Mouse (Mus musculus): ENCODE results near the gene Gm4969. TPM values are rescaled to one million over a fixed set of nuclear protein-coding genes. Genes with fewer than 3 reads are reported as not detected.

Gm4969 gene
- 0.11 and 0.14 TPM in 2 replicates for polyA plus RNA-seq (2012; rRNA removed)

DNA sequence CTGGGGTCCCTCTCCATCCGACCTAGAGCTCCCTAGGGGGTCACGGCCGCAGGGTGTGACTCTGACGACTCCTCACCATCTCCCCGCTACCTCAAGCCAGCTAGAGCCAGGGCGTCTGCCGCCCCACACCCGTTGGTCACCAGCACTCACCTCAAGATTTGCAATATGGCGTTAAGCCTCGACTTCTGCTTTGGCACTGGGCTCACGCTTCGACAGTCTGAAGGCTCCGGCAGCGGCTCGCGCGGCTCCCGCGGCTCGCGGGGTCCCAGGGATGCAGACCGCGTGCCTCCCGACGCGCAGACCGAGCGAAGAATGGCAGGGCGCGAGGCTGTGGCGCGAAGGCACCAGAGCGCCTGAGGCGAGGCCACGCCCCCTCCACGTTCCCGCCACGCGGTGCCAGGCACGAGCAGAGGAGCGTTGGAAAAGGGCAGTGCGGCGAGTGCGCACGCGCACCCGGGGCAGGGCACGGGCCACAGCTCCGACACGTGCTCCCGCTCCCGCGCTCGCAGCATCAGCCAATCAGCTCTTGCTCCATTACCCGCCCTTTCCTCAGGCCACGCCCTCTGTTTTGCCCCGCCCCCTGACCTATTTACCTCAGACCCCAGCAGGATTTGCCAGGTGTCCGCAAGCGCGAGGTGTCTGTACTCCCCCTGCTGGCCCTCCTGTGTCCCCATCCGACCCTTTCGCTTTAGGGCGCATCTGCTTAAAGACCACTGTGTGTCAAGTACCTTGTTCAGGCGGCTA, at the start of gene Gm4969:
Gm4969 (minus strand) TSS at position 341 of the 744 bp plus-strand sequence.

DNA sequence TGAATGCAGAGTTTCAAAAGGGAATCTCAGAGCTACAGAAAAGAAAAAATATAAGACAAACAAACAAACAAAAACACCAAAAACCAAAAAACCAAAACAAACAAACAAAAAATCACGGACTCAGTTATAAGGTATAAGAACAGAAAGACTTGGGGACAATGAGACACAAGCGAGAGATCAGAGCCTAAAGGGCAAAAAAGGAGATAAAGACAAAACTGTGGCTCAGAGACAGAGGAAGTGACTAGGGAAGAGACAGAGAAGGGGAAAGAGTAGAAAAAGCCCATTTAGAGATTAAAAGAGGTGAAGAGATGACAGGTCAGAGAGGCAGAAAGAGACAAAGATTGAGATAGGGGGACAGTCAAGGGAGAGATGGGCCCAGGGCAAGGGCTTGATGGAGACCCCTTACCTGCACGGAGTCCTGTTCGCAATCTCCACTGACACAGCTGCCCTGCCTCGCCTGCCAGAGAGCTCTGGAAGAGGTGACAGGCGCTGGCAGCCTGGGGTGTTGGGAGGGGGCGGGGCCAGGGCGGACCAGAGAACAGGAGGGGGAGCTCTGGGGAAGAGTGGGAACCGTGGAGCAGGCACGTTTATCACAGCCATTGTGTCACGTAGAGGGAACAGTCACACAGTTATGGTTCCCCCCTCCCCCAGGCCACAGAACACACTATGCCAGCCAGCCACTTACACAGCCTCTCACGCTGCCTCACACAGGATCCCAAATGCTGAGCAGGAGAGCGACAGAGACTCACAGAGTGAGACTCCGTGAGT, 47.7 kb upstream of the Gm4969 start, which contains the start of gene Gipr:
Gipr (minus strand) TSS at position 472 of the 768 bp plus-strand sequence.

DNA sequence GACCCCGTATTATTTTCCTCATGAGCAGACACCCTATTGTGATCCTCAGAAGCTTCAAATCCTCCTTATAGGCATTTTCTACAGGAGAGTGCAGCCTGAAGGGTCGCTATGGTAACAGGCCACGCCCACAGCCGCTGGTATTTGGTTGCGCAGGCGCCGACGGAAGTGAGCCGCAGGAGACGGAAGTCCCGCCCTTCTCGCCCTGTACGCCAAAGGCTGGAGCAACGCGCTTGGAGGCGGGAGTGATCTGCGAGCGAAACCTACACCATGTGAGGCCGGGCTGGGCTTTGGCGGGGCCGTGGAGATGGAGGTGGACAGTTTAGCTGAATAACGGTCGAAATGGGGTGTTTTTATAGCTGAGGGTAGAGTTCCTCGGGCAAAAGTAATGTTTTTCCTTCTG, 31.5 kb upstream of the Gm4969 start, which contains the start of gene Snrpd2:
Snrpd2 (plus strand) TSS at position 97 of the 400 bp plus-strand sequence.

DNA sequence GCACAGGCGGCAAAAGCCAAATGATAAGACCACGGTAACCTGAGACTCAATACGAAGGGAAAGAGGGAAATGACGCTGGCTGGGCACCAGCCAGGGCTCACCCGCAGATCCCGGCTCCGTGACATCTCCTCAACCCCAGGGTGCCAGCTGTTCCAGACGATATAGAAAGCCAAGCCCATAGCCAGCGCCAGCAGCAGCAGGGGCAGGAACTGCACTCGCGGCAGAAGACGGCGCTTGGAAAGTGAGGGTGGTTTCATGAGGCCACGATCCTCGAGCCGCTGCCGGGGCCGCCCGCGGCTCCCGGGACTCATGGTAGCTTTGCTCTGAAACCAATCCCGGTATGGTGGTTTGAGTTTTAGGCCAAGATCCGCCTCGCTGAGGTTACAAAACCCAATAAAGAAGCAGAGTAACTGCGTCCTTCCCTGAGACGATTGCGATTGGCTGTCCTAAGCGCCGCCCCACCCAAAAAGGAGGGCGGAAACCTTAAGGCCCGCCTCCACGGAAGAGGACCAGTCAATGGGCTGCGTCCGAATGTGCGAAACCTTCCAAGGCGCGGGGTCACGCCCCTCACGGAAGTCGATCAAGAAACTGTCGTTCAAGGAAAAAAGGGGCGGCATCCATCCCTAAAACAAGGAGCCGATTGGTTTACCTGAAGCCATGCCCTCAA, 30.8 kb upstream of the Gm4969 start, which contains the start of gene Qpctl:
Qpctl (minus strand) TSS at position 417 of the 667 bp plus-strand sequence.

DNA sequence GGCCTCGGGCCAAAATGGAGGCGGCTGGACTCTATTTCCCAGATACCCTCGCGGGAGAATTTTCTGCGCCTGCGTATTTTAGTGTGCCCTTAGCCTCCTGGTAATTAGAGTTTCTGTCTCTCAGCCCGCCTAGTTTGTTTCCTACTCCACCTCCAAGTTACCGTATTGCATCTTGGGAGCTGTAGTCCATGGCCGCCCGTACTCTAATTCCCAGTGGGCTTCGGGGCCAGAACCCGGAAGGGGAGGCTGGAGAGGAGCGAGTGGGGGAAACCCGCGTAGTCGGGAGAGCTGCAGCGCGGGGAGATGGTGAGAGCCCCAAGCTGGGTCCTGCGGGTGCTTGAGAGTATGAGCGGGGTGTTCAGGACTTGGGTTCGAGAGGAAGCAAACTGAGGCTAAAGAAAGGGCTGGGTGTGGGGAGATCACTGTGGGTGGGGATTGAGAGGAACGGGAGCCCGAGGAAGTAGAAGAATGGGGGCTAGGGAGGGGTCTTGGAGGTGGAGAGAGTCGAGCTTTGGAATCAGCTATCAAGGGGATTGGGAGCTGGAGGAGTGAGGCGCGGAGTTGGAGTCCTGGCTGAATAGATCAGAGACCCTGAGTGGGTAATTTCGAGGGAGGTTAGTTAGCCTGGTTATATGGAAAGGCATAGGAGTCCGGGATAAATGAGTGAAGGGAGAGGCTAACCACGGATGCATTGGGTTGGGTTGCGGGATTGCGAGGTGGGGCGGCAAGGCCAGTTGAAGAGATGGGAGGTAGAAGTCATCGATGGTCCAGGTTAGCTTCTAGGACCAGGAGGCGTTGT, 1.7 kb upstream of the Gm4969 start, which contains the start of gene Fbxo46:
Fbxo46 (plus strand) TSS at position 229 of the 799 bp plus-strand sequence.

DNA sequence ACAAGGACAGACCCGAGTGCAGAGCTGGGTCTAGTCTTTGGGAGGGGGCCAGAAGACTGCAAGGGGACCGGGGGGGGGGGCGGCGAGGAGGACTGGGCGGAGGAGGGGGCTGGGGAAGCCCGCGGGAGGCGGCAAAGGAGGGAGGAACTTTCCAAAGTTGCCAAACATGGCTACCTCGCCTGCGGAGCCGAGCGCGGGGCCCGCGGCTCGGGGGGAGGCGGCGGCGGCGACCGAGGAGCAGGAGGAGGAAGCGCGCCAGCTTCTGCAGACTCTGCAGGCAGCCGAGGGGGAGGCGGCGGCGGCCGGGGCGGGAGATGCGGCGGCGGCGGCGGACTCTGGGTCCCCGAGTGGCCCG, 23.7 kb downstream of the Gm4969 start, which contains the start of gene Six5:
Six5 (plus strand) TSS at position 124 of the 355 bp plus-strand sequence.

DNA sequence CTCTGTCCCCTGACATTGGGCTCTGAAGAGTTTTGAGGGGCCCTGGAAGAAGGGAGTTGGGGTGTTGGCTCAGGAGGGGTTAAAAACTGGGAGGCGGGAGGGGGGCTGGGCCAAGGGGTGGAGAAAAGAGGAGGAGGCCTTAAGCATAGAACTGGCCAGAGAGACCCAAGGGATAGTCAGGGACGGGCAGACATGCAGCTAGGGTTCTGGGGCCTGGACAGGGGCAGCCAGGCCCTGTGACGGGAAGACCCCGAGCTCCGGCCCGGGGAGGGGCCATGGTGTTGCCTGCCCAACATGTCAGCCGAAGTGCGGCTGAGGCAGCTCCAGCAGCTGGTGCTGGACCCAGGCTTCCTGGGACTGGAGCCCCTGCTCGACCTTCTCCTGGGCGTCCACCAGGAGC, 34.5 kb downstream of the Gm4969 start, which contains the start of gene Dmpk:
Dmpk (plus strand) TSS at position 149 of the 400 bp plus-strand sequence.

DNA sequence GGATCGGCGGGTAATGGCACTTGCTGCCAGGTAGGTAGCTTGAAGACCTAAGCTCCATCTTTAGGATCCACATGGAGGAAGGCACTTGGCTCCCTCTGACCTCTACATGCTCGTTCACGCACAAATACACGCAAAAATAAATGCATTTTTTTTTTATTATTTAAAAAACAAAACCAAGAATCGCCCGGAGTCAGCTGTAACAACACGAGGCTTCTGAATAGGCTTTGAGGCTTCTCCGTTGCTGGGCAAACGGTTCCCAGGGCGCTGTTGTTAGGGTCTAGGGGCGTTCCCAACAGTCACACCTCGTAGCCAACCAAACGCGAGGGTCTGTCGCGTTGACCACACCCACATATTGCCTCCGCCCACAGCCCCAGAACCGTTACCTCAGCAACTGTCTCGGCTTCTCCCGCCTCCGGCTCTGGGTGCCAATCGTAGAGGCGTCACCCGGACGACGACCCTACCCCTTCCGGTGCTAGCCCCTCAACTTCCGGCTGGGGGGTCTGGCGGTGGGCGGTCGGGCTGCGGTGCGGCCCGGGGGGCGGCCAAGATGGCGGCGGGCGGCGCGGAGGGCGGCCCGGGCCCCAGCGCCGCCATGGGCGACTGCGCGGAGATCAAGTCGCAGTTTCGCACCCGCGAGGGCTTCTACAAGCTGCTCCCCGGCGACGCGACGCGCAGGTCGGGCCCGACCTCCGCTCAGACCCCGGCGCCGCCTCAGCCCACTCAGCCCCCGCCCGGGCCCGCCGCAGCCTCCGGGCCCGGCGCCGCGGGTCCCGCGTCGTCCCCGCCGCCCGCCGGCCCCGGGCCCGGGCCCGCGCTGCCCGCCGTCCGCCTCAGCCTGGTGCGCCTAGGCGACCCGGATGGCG, 42.2 kb downstream of the Gm4969 start, which contains the start of gene Dmwd:
Dmwd (plus strand) TSS at position 505 of the 863 bp plus-strand sequence.

DNA sequence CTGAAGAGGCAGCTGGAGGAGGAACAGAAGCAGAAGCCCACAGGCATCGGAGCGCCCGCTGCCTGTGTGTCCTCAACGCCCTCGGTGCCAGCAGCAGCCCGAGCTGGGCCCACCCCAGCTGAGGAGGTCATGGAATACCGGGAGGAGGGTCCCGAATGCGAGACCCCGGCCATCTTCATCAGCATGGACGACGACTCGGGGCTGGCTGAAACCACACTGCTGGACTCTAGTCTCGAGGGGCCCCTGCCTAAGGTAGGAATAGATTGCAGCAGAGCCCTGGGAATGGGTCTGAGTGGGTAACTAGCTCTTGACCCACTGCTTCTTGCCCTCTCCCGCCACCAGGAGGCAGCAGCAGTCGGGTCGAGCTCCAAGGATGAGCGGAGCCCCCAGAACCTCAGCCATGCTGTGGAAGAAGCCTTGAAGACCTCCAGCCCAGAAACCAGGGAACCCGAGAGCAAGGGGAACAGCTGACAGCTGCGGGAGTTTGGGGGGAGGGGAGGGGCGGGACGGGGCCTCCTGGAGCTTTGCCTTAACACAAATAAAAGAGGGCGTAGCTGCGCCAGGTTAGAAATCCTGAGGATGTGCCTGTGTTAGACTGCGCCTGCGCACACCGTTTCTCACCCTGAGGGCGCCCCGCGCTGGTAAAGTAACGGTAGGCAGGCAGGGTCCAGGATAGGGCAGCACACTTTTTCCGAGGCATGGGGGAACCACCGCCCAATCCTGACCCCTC, 64.0 kb downstream of the Gm4969 start, which contains the start of gene Rsph6a:
Rsph6a (plus strand) TSS at position 644 of the 730 bp plus-strand sequence.

Other genes with a start within 250 kb of the Gm4969 start
- 92.2 and 111 TPM in 2 replicates for gene Pglyrp1, start 247.0 kb downstream of the Gm4969 start, polyA plus RNA-seq (2012; rRNA removed)
- 7.7 and 9.0 TPM in 2 replicates for gene Ccdc61, start 208.0 kb downstream of the Gm4969 start, polyA plus RNA-seq (2012; rRNA removed)
- gene Nova2, start 192.5 kb downstream of the Gm4969 start, polyA plus RNA-seq (2012; rRNA removed): 0.08 and 0.13 TPM in 2 replicates
- not detected in 2 replicates for gene Nanos2, start 131.0 kb downstream of the Gm4969 start, polyA plus RNA-seq (2012; rRNA removed)
- gene Mypop, start 127.1 kb downstream of the Gm4969 start, polyA plus RNA-seq (2012; rRNA removed): 0.18 and 0.19 TPM in 2 replicates
- gene Irf2bp1, start 114.3 kb downstream of the Gm4969 start, polyA plus RNA-seq (2012; rRNA removed): 7.0 and 7.7 TPM in 2 replicates
- gene Foxa3, start 94.8 kb downstream of the Gm4969 start, polyA plus RNA-seq (2012; rRNA removed): 33.5 and 37.3 TPM in 2 replicates
- gene Sympk, start 94.0 kb downstream of the Gm4969 start, polyA plus RNA-seq (2012; rRNA removed): 22.4 and 28.2 TPM in 2 replicates
- gene Rsph6a, start 63.7 kb downstream of the Gm4969 start, polyA plus RNA-seq (2012; rRNA removed): not detected in 2 replicates
- gene Dmwd, start 42.1 kb downstream of the Gm4969 start, polyA plus RNA-seq (2012; rRNA removed): 17.7 and 21.3 TPM in 2 replicates
- 28.8 and 30.2 TPM in 2 replicates for gene Dmpk, start 34.5 kb downstream of the Gm4969 start, polyA plus RNA-seq (2012; rRNA removed)
- 5.0 and 6.1 TPM in 2 replicates for gene Six5, start 23.8 kb downstream of the Gm4969 start, polyA plus RNA-seq (2012; rRNA removed)
- gene Fbxo46, start 1.5 kb upstream of the Gm4969 start, polyA plus RNA-seq (2012; rRNA removed): 2.1 and 2.2 TPM in 2 replicates
- gene Qpctl, start 30.9 kb upstream of the Gm4969 start, polyA plus RNA-seq (2012; rRNA removed): 2.8 and 3.1 TPM in 2 replicates
- gene Snrpd2, start 31.4 kb upstream of the Gm4969 start, polyA plus RNA-seq (2012; rRNA removed): 42.5 and 46.3 TPM in 2 replicates
- gene Gipr, start 47.8 kb upstream of the Gm4969 start, polyA plus RNA-seq (2012; rRNA removed): 1.00 and 2.3 TPM in 2 replicates
- 11.2 and 12.9 TPM in 2 replicates for gene Eml2, start 58.1 kb upstream of the Gm4969 start, polyA plus RNA-seq (2012; rRNA removed)
- gene Gpr4, start 94.2 kb upstream of the Gm4969 start, polyA plus RNA-seq (2012; rRNA removed): 0.94 and 0.97 TPM in 2 replicates
- 6.5 TPM in 2 replicates for gene Opa3, start 110.0 kb upstream of the Gm4969 start, polyA plus RNA-seq (2012; rRNA removed)
- 46.0 and 54.2 TPM in 2 replicates for gene Vasp, start 153.4 kb upstream of the Gm4969 start, polyA plus RNA-seq (2012; rRNA removed)
- gene Ppm1n, start 161.7 kb upstream of the Gm4969 start, polyA plus RNA-seq (2012; rRNA removed): 0.06 and 0.12 TPM in 2 replicates
- 3.1 and 3.7 TPM in 2 replicates for gene Rtn2, start 164.3 kb upstream of the Gm4969 start, polyA plus RNA-seq (2012; rRNA removed)
- gene Fosb, start 191.7 kb upstream of the Gm4969 start, polyA plus RNA-seq (2012; rRNA removed): 0.05 TPM in 2 replicates
- 7.9 and 9.1 TPM in 2 replicates for gene Ercc1, start 226.4 kb upstream of the Gm4969 start, polyA plus RNA-seq (2012; rRNA removed)
- gene Cd3eap, start 241.1 kb upstream of the Gm4969 start, polyA plus RNA-seq (2012; rRNA removed): 4.4 TPM in 2 replicates
- 0.73 and 1.9 TPM in 2 replicates for gene Ppp1r13l, start 241.4 kb upstream of the Gm4969 start, polyA plus RNA-seq (2012; rRNA removed)

Measured in liver, embryonic 18 days (tissue).